Comparison of ENCODE assay signal across 8 mouse cellular contexts in genomic region chr2:129633077-129633732, GRCm38 (mm10). TPM values are rescaled to one million over a fixed set of nuclear protein-coding genes. Genes with fewer than 3 reads are reported as not detected.
DNase-seq lines count a peak whose midpoint lies in the region; ATAC-seq and TF ChIP-seq lines count a peak whose summit lies in the region.

No protein-coding gene starts in this region.

- ATAC-seq in liver, embryonic 12.5 days = no peak
- ATAC-seq in heart, embryonic 14.5 days (ENCODE audit: insufficient number of reproducible peaks, insufficient read depth, low FRiP score, low read depth) = no peak
- peak; percentile 77; the same call in 1 of the 2 replicates for ATAC-seq in limb, embryonic 15.5 days (ENCODE audit: insufficient number of reproducible peaks, low FRiP score, low TSS enrichment, low read depth)

- H3K4me1 ChIP-seq in liver, adult 2 months (ENCODE audit: control insufficient read depth, insufficient read depth, low read length) = 0 out of 2 replicates have a peak, but pooled peaks cover 2% of the 10 kb centered on the region
- peaks cover 7% of the 10 kb centered on the region; the same call in 1 of the 2 replicates for H3K4me1 ChIP-seq in liver, embryonic 12.5 days
- peaks cover 15 to 17% of the 10 kb centered on the region in 2 experiments for H3K4me1 ChIP-seq in heart, embryonic 14.5 days (ENCODE audit: control insufficient read depth in 2 of 2, insufficient read depth in 2 of 2, low read length in 2 of 2)
- H3K4me1 ChIP-seq in limb, embryonic 15.5 days = peaks cover 17% of the 10 kb centered on the region

- DNase-seq in liver, adult 2 months (ENCODE audit: extremely low read depth, low read depth, low spot score) = peak; percentile 33
- DNase-seq in adrenal gland, postnatal 36 days = peak; percentile 61 to 66
- peak; percentile 51 for DNase-seq in right cerebral cortex, postnatal 25 days
- DNase-seq in thymus, postnatal 36 days = no peak
- no peak for DNase-seq in cerebellum, postnatal 36 days

- TF ChIP-seq CTCF in liver, adult 2 months (IDR thresholded peaks at IDR 0.05; ENCODE audit: low read depth, low read length) = no peak

- no peak overlapping the region for H3K4me3 ChIP-seq in liver, adult 2 months (ENCODE audit: insufficient read depth, low read depth, low read length)
- H3K4me3 ChIP-seq in liver, embryonic 12.5 days = no peak overlapping the region
- no peak overlapping the region for H3K4me3 ChIP-seq in heart, embryonic 14.5 days (ENCODE audit: control insufficient read depth in 1 of 2, insufficient read depth in 1 of 2, low read depth in 1 of 2, low read length in 2 of 2)
- no peak overlapping the region for H3K4me3 ChIP-seq in limb, embryonic 15.5 days

- no peak for TF ChIP-seq POLR2A in liver, adult 2 months (IDR thresholded peaks at IDR 0.05; ENCODE audit: extremely low read depth, insufficient read depth, low read length)

- H3K4me2 ChIP-seq in liver, embryonic 12.5 days = no peak overlapping the region
- H3K4me2 ChIP-seq in heart, embryonic 14.5 days (ENCODE audit: low read length) = no peak overlapping the region
- H3K4me2 ChIP-seq in limb, embryonic 15.5 days = no peak overlapping the region

- 65% methylated on average over 9 of the region's 9 CpGs for WGBS in liver, adult 2 months
- WGBS in liver, embryonic 12.5 days (ENCODE audit: insufficient replicate concordance) = 29% methylated on average over 9 of the region's 9 CpGs
- 40% methylated on average over 9 of the region's 9 CpGs for WGBS in heart, embryonic 14.5 days
- 39% methylated on average over 9 of the region's 9 CpGs for WGBS in limb, embryonic 15.5 days

- no peak overlapping the region for H3K9ac ChIP-seq in liver, adult 2 months (ENCODE audit: low read depth, low read length)
- no peak overlapping the region for H3K9ac ChIP-seq in liver, embryonic 12.5 days
- no peak overlapping the region for H3K9ac ChIP-seq in heart, embryonic 14.5 days (ENCODE audit: low read length)
- no peak overlapping the region for H3K9ac ChIP-seq in limb, embryonic 15.5 days

- H3K36me3 ChIP-seq in liver, adult 2 months (ENCODE audit: control insufficient read depth, insufficient read depth, low read length) = no peaks in the 10 kb centered on the region
- peaks cover 14% of the 10 kb centered on the region; the same call in 1 of the 2 replicates for H3K36me3 ChIP-seq in liver, embryonic 12.5 days
- H3K36me3 ChIP-seq in heart, embryonic 14.5 days (ENCODE audit: control insufficient read depth, insufficient read depth, low read length) = peaks cover 17% of the 10 kb centered on the region
- peaks cover 15% of the 10 kb centered on the region for H3K36me3 ChIP-seq in limb, embryonic 15.5 days

- H3K27me3 ChIP-seq in liver, adult 2 months (ENCODE audit: control insufficient read depth, insufficient read depth, low read length) = no peaks in the 10 kb centered on the region
- H3K27me3 ChIP-seq in liver, embryonic 12.5 days (replicated peaks) = no peaks in the 10 kb centered on the region
- H3K27me3 ChIP-seq in heart, embryonic 14.5 days (ENCODE audit: control insufficient read depth, insufficient read depth, low read length) = no peaks in the 10 kb centered on the region
- H3K27me3 ChIP-seq in limb, embryonic 15.5 days = no peaks in the 10 kb centered on the region

- H3K9me3 ChIP-seq in liver, embryonic 12.5 days (replicated peaks) = no peaks in the 10 kb centered on the region
- H3K9me3 ChIP-seq in heart, embryonic 14.5 days (ENCODE audit: control insufficient read depth, low read length) = no peaks in the 10 kb centered on the region
- no peaks in the 10 kb centered on the region for H3K9me3 ChIP-seq in limb, embryonic 15.5 days

- no peaks in the 10 kb centered on the region for H3K79me2 ChIP-seq in liver, adult 2 months (ENCODE audit: control insufficient read depth, insufficient read depth, low read length)

- H3K27ac ChIP-seq in liver, adult 2 months (replicated peaks; ENCODE audit: insufficient read depth, low read depth, low read length) = no peak overlapping the region; the same call in 1 of the 2 replicates
- H3K27ac ChIP-seq in liver, embryonic 12.5 days = no peak overlapping the region
- H3K27ac ChIP-seq in heart, embryonic 14.5 days (replicated peaks in 1 of 2; ENCODE audit: control insufficient read depth in 1 of 2, insufficient read depth in 1 of 2, low read depth in 2 of 2, low read length in 2 of 2) = peak overlapping the region; percentile 35 to 39; a peak in 1 of 4 replicates
- H3K27ac ChIP-seq in limb, embryonic 15.5 days = peak overlapping the region; percentile 57

RNA-seq across cellular contexts. Expression of gene Sirpa, which starts 40.6 kb away (rescaled TPM):
- 12.4 and 22.9 TPM in 2 replicates for total RNA-seq in liver, adult 2 months (2014; rRNA removed)
- polyA plus RNA-seq in liver, adult 2 months (2012; rRNA removed) = 5.2 and 13.1 TPM in 2 replicates
- polyA plus RNA-seq in liver, embryonic 12.5 days (2016; fragmentation: Nextera tagmentation; extraction: Ambion mirVana) = 20.7 and 22.6 TPM in 2 replicates
- 10 to 100 TPM; 37.5 to 66.5 TPM for total RNA-seq in adrenal gland, postnatal 36 days (2021)
- polyA plus RNA-seq in heart, embryonic 14.5 days (2014; fragmentation: Nextera tagmentation; extraction: Ambion mirVana) = 19.8 and 20.8 TPM in 2 replicates
- 28.5 and 30.7 TPM in 2 replicates for polyA plus RNA-seq in limb, embryonic 15.5 days (2015; fragmentation: Nextera tagmentation; extraction: Ambion mirVana)

Comparison
In these comparisons a context has a peak if more than half of its experiments do, and no peak if none do; other contexts are left out.
1. DNase-seq: peak in liver, adult 2 months (single experiment), adrenal gland, postnatal 36 days (2 of 2) and right cerebral cortex, postnatal 25 days (single experiment); none in thymus, postnatal 36 days (0 of 2) and cerebellum, postnatal 36 days (0 of 2).
2. H3K27ac ChIP-seq: peak in heart, embryonic 14.5 days (2 of 2) and limb, embryonic 15.5 days (single experiment); none in liver, adult 2 months (single experiment) and liver, embryonic 12.5 days (single experiment).